Mouse (Mus musculus) heart, adult 8-10 months (tissue): ENCODE measurements around the gene Oip5. TPM values are rescaled to one million over a fixed set of nuclear protein-coding genes. Genes with fewer than 3 reads are reported as not detected.

ENCODE experiments used
- DNase-seq: peaks from one replicate; pipeline ENCODE4 v3.0.0; 2022; ENCODE audit warnings: low spot score
- total RNA-seq, 4 experiments: library from RNA; stranded (reverse); gene quantifications; 2 replicates each; pipeline ENCODE4 v1.2.4; 2022

Oip5 gene
- total RNA-seq, 4 experiments from 2014 or later = 0.34 to 1.2 (median 0.58) TPM

DNA sequence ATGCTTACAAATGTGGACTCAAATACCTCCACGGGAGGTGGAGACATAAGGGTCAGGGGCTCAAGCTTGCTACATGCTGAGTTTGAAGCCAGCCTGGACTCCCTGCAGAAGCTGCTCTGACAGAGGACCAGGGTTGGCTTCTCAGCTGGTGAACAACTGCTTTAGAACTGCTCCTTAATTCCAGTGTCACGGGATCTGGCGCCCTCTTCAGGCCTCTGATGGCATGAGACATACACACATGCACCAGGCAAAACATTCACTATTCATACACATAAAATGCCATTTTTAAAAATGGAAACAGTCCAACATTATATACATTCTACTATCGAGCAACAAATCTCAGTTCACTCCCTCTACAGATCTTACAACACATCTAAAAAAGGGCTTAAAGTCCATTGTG, 30.9 kb downstream of the Oip5 start:
- peak; percentile 45 for DNase-seq

- no peak for DNase-seq
Measured at GRCm38 (mm10) chr2:119584282-119584681, 34.0 kb downstream of the Oip5 start.

DNA sequence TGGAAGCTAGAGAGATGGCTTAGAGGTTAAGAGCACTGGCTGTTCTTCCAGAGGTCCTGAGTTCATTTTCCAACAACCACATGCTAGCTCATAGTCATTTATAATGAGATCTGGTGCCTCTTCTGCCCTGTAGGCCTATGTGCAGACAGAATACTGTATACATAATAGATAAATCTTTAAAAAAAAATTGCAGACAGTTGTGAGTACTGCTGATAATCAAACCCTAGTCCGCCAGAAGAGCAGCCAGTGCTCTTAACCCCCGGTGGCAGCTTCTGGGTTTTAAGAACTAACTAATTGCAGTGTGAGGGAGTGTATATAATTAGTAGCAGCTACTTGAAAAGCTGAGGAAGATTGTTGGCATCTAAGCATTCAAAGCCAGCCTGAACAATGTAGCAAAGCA, 34.8 kb downstream of the Oip5 start:
- DNase-seq = no peak

DNA sequence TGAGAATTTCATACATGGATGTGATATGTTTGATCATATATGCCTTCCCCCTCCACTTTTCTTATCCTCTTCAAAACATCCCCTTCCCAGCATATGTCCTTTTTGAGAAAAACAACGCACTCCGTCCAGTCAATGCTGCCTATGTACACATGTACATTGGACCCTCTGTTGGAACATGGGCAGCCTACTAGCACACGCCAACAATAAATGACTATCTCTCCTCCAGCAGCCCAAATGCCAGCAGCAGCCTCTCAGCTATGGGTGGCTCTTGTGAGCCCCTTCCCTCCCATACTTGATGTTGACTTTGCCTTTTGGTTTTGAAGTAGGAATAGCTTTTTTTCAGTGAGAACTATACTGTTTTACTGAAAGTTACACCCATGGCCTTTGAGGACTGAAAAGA, 36.7 kb downstream of the Oip5 start:
- no peak for DNase-seq

DNA sequence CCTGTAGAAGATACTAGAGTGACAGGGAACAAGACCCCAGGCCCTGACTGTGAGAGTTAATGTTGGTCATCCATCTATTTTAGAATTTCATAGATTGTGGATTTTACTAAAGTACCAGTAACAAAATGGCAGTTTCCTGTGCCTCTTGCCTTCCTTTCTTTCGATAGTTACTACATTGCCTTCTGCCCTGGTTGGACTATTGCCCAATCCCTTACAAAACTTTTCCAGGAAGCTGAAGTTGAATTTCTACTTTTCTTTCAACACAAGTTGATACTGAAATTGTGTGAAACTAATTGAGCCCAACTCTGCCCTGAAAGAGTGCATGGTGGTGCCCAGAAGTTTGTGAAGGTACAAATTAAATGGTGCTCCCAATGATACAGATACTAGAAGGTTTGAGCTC, 45.8 kb downstream of the Oip5 start:
- no peak for DNase-seq

- no peak for DNase-seq
Measured at GRCm38 (mm10) chr2:119566182-119566855, 52.0 kb downstream of the Oip5 start.

DNA sequence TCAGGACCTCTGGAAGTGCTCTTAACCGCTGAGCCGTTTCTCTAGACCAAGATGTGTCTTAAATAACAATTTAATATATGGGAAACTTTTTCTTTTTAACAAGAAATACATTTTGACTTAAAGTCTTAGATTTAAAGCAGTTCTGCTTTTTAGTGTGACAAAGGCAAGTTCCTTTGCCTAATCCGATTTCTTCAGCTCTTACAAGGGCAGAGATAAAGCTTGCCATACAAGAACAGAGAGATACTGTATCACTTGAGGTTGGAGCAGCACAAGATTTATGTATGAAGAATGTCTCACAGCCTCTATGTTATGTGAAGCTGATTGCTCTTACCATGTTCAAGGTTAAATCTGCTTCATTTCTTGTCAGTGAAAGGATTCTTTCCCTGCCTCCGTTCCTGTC, 53.0 kb downstream of the Oip5 start:
- no peak for DNase-seq

- no peak for DNase-seq
Measured at GRCm38 (mm10) chr2:119561794-119562193, 56.5 kb downstream of the Oip5 start.

Other genes with a start within 250 kb of the Oip5 start
- gene Ino80, start 140.8 kb downstream of the Oip5 start, total RNA-seq = 10 to 100 TPM; 11.5 to 12.9 (median 12.0) TPM
- gene Exd1, start 70.8 kb downstream of the Oip5 start, total RNA-seq = 1 to 10 TPM in 1 of 4 experiments, under 1 TPM in 3; 0.13 to 1.4 (median 0.55) TPM
- gene Chp1, start 70.8 kb downstream of the Oip5 start, total RNA-seq = 10 to 100 TPM; 84.3 to 96.9 (median 85.1) TPM
- 1 to 10 TPM in 1 of 4 experiments, under 1 TPM in 3; 0.28 to 1.7 (median 0.37) TPM for gene Nusap1, start 171 bp downstream of the Oip5 start, total RNA-seq
- 10 to 100 TPM; 53.6 to 71.5 (median 63.6) TPM for gene Ndufaf1, start 44.4 kb upstream of the Oip5 start, total RNA-seq
- 10 to 100 TPM; 22.5 to 25.6 (median 24.1) TPM for gene Rtf1, start 56.6 kb upstream of the Oip5 start, total RNA-seq
- under 1 TPM; 0.23 to 0.79 (median 0.54) TPM for gene Itpka, start 123.9 kb upstream of the Oip5 start, total RNA-seq
- not detected for gene Ltk, start 142.0 kb upstream of the Oip5 start, total RNA-seq
- gene Rpap1, start 169.1 kb upstream of the Oip5 start, total RNA-seq = 10 to 100 TPM; 11.9 to 13.7 (median 13.4) TPM
- gene Tyro3, start 179.3 kb upstream of the Oip5 start, total RNA-seq = 1 to 10 TPM; 1.7 to 3.3 (median 2.2) TPM